Mouse (Mus musculus) bone marrow macrophage, adult 2 months (primary cell): ENCODE data around the gene Fbxw9. TPM values are rescaled to one million over a fixed set of nuclear protein-coding genes. Genes with fewer than 3 reads are reported as not detected.

Source experiments
- H3K27ac ChIP-seq: 2 replicates; pipeline ENCODE4 v1.5.1; 2012; ENCODE audit warnings: low read depth, low read length; ENCODE audit not compliant: insufficient read depth
- H3K4me1 ChIP-seq: 2 replicates; pipeline ENCODE4 v1.6.1; 2012; ENCODE audit warnings: low read length; ENCODE audit not compliant: control insufficient read depth, insufficient read depth
- H3K4me3 ChIP-seq: 2 replicates; pipeline ENCODE4 v1.5.1; 2012; ENCODE audit warnings: mild to moderate bottlenecking, low read length, moderate library complexity; ENCODE audit not compliant: insufficient read depth
- CTCF ChIP-seq: IDR thresholded peaks from 2 replicates; pipeline ENCODE4 v1.5.1; 2012; ENCODE audit warnings: low read depth, mild to moderate bottlenecking, low read length, moderate library complexity
- POLR2A ChIP-seq: IDR thresholded peaks from 2 replicates; pipeline ENCODE4 v1.6.1; 2012; ENCODE audit warnings: mild to moderate bottlenecking, low read depth, low read length, borderline replicate concordance
- polyA plus RNA-seq: library from polyadenylated mRNA; stranded (reverse); fragments of >200 nt; gene quantifications from 2 replicates; pipeline ENCODE4 v1.2.4, GENCODE M21; 2012; ENCODE audit not compliant: missing spikeins, insufficient read depth, insufficient read length

The Fbxw9 gene
- polyA plus RNA-seq, 1 experiment, result 10.2 TPM

DNA sequence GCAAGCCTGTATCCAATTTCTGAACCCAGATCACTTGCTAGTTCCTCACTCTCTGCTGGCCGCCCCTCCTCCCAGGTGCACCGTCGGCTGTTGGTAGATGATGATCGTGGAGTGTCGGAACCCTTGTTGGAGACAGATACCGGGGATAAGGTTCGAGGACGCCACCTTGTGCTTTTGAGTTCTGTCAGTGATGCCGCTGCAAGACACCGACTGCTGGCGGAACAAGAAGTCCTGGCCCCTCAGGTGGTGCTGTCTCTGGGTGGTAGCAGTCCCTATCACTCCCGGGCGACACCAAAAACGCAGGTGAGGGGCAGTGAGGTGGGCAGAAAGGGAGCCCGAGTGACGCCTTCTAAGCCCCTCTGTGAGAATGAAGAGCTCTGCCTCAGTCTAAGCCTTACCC, 36.3 kb downstream of the Fbxw9 start:
- no peak overlapping the region for H3K4me3 ChIP-seq
- H3K27ac ChIP-seq, result no peak overlapping the region
- no peak for TF ChIP-seq CTCF
- no peak for TF ChIP-seq POLR2A
- H3K4me1 ChIP-seq, result peaks cover 15% of the 10 kb centered on the region

DNA sequence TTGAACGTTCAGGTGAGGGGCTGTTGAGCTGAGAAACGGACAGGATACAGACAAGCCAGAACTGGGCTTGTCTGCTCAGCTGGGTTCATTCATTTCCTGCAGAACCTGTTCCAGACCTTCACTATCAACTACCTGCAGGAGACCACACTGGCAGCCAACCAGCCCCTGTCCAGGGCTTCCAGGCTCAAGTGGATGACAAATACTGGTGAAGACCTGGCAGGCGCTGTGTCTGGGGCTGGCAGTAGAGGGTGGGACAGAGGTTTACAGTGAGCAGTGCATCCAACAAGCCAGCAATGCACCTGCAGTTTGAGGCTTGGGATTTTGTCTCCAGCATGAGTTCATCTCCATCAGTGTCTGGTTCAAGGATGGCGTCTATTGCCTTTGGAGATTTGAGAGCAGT, 37.0 kb downstream of the Fbxw9 start:
- Histone ChIP-seq H3K4me3 (no peak overlapping the region), H3K4me1 (peaks cover 8% of the 10 kb centered on the region), H3K27ac (no peak overlapping the region)
- TF ChIP-seq POLR2A (no peak), CTCF (no peak)

DNA sequence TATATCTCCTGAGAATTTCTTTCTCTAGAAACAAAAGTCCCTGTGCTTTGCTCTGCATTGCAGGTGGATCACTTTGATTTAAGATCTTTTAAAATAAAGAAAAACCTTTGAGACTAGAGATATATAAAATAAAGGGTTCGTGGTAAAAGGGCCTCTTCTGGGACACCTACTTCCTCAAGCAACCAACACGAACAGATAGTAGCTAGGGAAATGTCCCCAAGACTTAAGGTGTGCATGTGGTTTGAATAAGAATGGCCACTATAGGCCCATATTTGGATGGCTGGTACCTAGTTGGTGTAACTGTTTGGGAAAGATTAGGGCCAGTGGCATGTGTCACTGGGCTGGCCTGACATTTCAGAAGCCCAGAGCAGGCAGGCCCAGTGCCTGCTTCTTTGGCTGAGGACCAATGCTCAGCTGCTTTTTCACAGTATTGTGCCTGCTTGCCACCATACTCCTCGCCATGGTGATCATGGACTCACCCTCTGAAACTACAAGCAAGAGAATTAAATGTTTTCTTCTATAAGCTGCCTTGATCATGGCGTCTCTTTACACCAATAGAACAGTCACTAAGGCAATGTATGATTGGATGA, 40.3 kb downstream of the Fbxw9 start:
- Histone ChIP-seq H3K27ac (no peak overlapping the region), H3K4me3 (no peak overlapping the region), H3K4me1 (no peaks in the 10 kb centered on the region)
- no peak for TF ChIP-seq POLR2A
- no peak for TF ChIP-seq CTCF

DNA sequence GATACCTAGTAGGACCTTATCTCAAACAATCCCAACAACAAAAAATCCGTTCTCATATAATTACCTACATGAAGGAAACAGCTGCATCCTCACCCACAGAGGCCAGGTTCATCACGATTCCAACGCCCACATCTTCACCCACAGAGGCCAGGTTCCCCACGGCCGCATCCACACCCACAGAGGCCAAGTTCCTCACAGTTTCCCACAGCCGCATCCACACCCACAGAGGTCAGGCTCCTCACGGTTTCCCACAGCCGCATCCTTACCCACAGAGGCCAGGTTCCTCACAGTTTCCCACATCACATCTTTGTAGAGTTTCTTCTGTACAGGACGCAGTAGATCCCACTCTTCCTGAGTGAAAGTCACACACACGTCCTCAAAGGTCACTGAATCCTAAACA, 53.4 kb downstream of the Fbxw9 start:
- H3K4me1 ChIP-seq, result peaks cover 3% of the 10 kb centered on the region; the same call in 1 of the 2 replicates
- H3K4me3 ChIP-seq, result no peak overlapping the region
- TF ChIP-seq POLR2A (no peak), CTCF (no peak)
- H3K27ac ChIP-seq, result no peak overlapping the region

- Histone ChIP-seq H3K27ac (no peak overlapping the region), H3K4me3 (no peak overlapping the region), H3K4me1 (peaks cover 3% of the 10 kb centered on the region; the same call in 1 of the 2 replicates)
- TF ChIP-seq CTCF (no peak), POLR2A (no peak)
Observed at GRCm38 (mm10) chr8:85115501-85115900, 55.6 kb downstream of the Fbxw9 start.

Other genes starting within 250 kb of the Fbxw9 start
- gene Dand5, start 237.2 kb upstream of the Fbxw9 start, polyA plus RNA-seq, result 3.3 and 5.4 TPM in 2 replicates
- 12.7 and 13.9 TPM in 2 replicates for gene Gadd45gip1, start 228.5 kb upstream of the Fbxw9 start, polyA plus RNA-seq
- gene Rad23a, start 219.4 kb upstream of the Fbxw9 start, polyA plus RNA-seq, result 49.1 and 54.0 TPM in 2 replicates
- 674 and 696 TPM in 2 replicates for gene Calr, start 213.1 kb upstream of the Fbxw9 start, polyA plus RNA-seq
- 23.1 and 30.5 TPM in 2 replicates for gene Farsa, start 203.1 kb upstream of the Fbxw9 start, polyA plus RNA-seq
- gene Syce2, start 187.9 kb upstream of the Fbxw9 start, polyA plus RNA-seq, result 19.4 and 19.6 TPM in 2 replicates
- gene Gcdh, start 166.1 kb upstream of the Fbxw9 start, polyA plus RNA-seq, result 13.4 and 17.6 TPM in 2 replicates
- not detected in 2 replicates for gene Klf1, start 158.1 kb upstream of the Fbxw9 start, polyA plus RNA-seq
- gene Dnase2a, start 151.5 kb upstream of the Fbxw9 start, polyA plus RNA-seq, result 109 and 119 TPM in 2 replicates
- 0.28 and 0.42 TPM in 2 replicates for gene Mast1, start 122.7 kb upstream of the Fbxw9 start, polyA plus RNA-seq
- not detected in 2 replicates for gene Rtbdn, start 113.1 kb upstream of the Fbxw9 start, polyA plus RNA-seq
- gene Gm49661, start 90.6 kb upstream of the Fbxw9 start, polyA plus RNA-seq, result not detected in 2 replicates
- gene Prdx2, start 90.5 kb upstream of the Fbxw9 start, polyA plus RNA-seq, result 267 and 279 TPM in 2 replicates
- 39.8 and 40.7 TPM in 2 replicates for gene Rnaseh2a, start 90.3 kb upstream of the Fbxw9 start, polyA plus RNA-seq
- 71.1 and 80.8 TPM in 2 replicates for gene Junb, start 81.3 kb upstream of the Fbxw9 start, polyA plus RNA-seq
- 14.5 and 17.4 TPM in 2 replicates for gene Hook2, start 69.5 kb upstream of the Fbxw9 start, polyA plus RNA-seq
- not detected in 2 replicates for gene Best2, start 45.5 kb upstream of the Fbxw9 start, polyA plus RNA-seq
- gene Asna1, start 34.8 kb upstream of the Fbxw9 start, polyA plus RNA-seq, result 74.5 and 75.3 TPM in 2 replicates
- gene Trir, start 33.2 kb upstream of the Fbxw9 start, polyA plus RNA-seq, result 145 and 177 TPM in 2 replicates
- gene Tnpo2, start 23.1 kb upstream of the Fbxw9 start, polyA plus RNA-seq, result 34.0 and 44.4 TPM in 2 replicates
- gene Gm5741, start 7.9 kb downstream of the Fbxw9 start, polyA plus RNA-seq, result not detected in 2 replicates
- gene Dhps, start 11.7 kb downstream of the Fbxw9 start, polyA plus RNA-seq, result 36.7 and 44.9 TPM in 2 replicates
- 90.2 and 113 TPM in 2 replicates for gene Wdr83os, start 20.7 kb downstream of the Fbxw9 start, polyA plus RNA-seq
- 22.6 and 27.3 TPM in 2 replicates for gene Wdr83, start 21.3 kb downstream of the Fbxw9 start, polyA plus RNA-seq
- 390 and 469 TPM in 2 replicates for gene Man2b1, start 23.2 kb downstream of the Fbxw9 start, polyA plus RNA-seq
- gene Zfp791, start 63.0 kb downstream of the Fbxw9 start, polyA plus RNA-seq, result 1.2 and 1.7 TPM in 2 replicates
- gene Cks1brt, start 91.9 kb downstream of the Fbxw9 start, polyA plus RNA-seq, result not detected in 2 replicates
- gene Olfr371, start 165.9 kb downstream of the Fbxw9 start, polyA plus RNA-seq, result not detected in 2 replicates
- gene Orc6, start 239.6 kb downstream of the Fbxw9 start, polyA plus RNA-seq, result 22.8 and 23.5 TPM in 2 replicates
- gene Vps35, start 239.7 kb downstream of the Fbxw9 start, polyA plus RNA-seq, result 98.0 and 108 TPM in 2 replicates